Mouse (Mus musculus): ENCODE data around the gene Mcf2l.

Mcf2l gene

DNA sequence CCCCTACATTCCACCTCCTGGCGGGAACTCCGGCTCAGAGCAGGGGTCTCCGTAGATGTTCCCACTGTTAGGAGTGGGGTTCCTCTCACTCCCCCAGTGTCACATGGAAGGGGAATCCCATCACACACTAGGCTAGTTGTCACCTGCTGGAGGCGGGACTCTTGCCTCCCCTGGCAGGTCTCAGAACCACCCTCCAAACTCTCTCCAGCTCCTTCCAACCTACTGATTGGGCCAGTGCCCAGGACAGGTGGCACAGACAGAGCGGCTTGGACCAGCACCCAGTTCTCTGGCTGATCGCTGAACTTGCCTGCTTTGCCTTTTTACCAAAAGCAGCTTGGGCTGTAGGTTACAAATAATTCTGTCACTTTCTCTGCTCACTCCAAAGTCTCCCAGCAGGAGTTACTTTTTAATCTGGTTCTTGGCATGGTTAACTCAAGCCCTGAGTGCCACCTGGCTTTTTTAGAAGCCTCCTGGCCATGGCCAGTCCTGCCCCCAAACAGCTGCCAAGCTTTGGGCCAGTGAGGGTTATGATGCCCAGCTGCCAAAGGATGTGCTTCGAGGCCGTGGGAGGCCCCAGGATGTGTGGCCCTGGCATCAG, 687 bp downstream of the Mcf2l start:
- no peak for DNase-seq (ENCODE audit: low spot score)

DNA sequence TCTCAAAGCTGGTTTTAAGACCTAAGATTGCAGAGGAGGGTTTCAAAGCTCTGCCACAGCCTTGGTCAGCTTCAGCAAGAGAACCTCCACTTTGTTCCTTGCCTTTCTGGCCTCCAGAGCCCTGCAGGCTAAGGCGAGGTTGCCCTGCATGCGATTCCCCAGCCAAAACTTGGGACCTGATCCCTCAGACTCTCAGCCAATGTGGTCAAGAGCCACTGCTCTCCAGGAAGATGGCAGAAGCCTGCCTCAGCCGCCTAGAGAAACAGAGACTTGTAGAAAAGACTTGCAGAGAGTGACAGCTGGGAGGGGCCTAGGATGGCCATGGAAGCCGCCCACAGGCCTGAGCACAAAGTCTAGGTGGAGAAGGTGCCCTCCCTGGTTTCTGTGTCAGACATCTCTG, 1.4 kb downstream of the Mcf2l start:
- DNase-seq (ENCODE audit: low spot score): no peak

GRCm38 (mm10) chr8:12877126-12877525, 3.5 kb downstream of the Mcf2l start:
- DNase-seq (ENCODE audit: low spot score): no peak

DNA sequence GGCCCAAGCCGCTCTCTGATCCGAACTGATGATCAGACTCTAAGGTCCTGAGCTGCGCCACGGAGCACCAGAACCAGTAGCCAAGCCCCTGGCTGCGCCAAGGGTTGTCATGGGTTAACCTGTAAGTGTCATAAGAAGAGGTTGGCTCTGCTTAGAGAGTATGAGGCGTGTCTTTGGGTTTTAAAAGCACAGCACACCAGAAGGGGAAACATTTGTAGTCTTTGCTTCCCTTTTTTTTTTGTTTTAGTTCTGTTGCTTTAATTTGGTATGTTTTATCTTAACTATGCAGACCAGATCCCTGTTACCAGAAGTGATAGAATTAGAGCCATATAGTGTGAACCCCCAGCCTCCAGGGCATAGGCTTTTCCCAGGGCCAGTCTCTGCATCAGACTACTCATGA, 6.6 kb downstream of the Mcf2l start:
- no peak for DNase-seq (ENCODE audit: low spot score)

DNA sequence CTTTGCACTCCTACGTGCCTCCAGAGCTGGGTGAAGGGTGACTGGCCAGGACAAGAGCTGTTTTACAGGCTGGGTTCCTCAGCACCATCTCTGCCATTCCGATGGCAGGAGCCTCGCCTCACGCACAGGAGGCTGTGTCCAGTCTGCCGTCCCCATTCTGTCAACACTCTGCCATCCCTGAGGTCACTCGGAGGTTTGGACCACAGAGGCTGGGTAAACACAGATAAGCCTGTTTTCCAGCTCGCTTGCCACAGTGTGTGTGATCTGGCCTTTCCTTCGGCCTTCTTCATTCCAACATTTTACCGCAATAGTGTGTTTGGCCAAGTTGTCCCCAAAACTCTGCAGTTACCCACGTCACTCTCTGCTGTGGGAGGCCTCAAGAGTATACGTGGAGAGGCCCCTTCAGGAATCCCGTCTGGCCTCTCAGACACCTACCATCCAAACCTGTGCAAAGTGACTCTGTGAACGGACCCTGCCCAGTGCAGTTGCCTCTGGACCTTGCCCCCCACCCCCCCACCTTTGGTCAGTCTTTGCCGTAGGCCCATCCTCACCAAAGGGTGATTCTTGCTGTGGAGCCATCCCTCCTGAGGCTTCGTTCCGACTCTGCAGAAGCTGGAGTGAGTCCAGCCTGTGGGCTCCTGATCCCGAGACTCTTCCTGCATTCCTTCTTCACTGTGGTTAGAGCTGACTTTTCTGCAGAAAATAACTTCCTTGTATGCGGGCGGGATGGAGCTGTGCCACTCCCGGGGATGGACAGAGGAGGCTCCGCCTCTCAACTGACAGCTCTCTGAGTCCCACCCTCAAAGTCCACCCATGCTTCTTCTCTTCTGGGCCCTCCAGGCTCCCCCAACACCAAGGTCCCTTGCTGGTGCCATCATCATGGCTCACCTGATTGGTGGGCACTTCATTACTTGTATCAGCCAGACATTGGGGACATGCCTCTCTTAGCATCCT, 9.7 kb downstream of the Mcf2l start:
- DNase-seq (ENCODE audit: low spot score): peak; percentile 27

- no peak for DNase-seq (ENCODE audit: low spot score)
Observed at GRCm38 (mm10) chr8:12887772-12888435, 14.3 kb downstream of the Mcf2l start.

- DNase-seq (ENCODE audit: low spot score): no peak
Observed at GRCm38 (mm10) chr8:12889046-12889598, 15.5 kb downstream of the Mcf2l start.

GRCm38 (mm10) chr8:12892882-12893446, 19.4 kb downstream of the Mcf2l start:
- no peak for DNase-seq (ENCODE audit: low spot score)

DNA sequence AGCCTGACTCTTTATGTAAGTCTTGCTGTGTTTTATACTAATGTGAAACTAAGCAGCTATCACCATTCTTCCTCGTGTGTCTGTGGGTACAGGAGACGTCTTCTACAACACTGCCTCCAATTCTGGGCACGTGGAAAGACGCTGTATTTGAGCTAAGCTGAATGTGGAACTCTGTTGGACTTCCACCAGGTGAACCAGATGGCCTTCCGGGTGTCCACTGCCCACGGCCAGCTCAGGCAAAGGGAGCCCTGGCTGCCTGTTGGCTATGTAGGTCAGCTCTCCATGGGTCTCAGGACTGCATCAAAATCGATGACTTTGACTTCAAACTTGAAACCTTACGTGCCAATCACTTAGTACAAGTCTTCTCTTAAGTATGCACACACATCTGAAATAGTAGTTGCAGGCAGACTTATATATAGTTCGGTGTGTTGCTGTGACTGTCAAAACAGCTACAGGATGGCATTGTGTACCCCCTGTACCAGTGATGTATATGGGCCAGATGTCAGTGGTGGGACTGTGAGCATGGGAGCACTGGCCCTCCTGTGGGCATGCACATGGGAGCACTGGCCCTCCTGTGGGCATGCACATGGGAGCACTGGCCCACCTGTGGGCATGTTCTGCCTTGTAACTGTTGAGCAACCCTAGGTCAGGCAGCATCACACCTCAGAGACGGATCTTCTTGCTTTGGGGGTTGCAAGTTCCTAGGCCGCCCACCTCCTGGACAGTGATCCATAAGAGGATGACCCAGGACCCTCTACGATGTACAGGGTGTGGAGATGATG, 20.4 kb downstream of the Mcf2l start:
- DNase-seq (ENCODE audit: low spot score): no peak

GRCm38 (mm10) chr8:12894783-12895534, 21.4 kb downstream of the Mcf2l start:
- DNase-seq (ENCODE audit: low spot score): no peak

GRCm38 (mm10) chr8:12895535-12896150, 22.0 kb downstream of the Mcf2l start:
- peak; percentile 27 for DNase-seq (ENCODE audit: low spot score)

DNA sequence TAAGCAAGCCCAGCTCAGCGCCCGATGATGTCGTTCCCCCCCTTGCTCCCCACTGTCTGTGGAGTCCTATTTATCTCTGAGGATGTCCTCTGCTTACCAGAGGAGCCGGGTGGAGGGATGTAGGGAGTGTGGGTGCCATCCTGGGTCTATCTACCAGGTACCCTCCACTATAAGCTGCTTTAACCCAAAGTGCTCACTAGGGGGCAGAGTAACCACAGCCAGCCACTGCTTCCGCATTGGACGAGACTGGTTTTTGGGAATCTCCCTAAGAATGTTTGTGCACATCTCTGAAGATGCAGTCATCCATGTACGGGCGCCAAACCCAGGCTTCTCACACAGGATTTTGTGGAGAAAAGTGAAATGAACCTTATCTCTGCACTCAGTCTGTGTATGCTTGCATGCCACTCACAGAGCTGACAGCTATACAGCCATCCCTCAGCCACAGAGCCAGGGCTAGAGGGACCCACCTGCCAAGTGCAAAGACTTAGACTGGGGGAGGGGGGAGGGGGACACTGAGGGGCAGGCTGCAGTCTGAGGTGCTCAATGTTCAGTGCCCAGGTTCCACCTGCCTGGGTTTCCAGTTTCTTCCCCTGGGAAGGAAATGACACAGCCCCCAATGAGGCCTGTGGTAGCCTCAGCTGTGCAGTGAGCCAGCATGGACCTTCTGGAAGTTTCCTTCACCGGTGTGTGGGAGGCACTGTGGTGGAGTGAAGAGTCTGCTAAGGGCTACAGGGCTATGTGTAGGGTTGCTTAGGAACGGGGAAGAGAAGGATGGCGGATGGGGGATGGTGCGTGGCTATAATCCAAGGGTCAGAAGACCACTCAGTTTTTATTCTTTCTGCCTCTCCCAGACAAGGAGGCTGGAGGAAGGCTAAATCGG, 23.1 kb downstream of the Mcf2l start:
- DNase-seq (ENCODE audit: low spot score): peak; percentile 76

- DNase-seq (ENCODE audit: low spot score): no peak
Observed at GRCm38 (mm10) chr8:12897815-12898214, 24.2 kb downstream of the Mcf2l start.

- DNase-seq (ENCODE audit: low spot score): no peak
Observed at GRCm38 (mm10) chr8:12903790-12904415, 30.3 kb downstream of the Mcf2l start.

GRCm38 (mm10) chr8:12905122-12905521, 31.5 kb downstream of the Mcf2l start:
- no peak for DNase-seq (ENCODE audit: low spot score)

GRCm38 (mm10) chr8:12905599-12906321, 32.2 kb downstream of the Mcf2l start:
- DNase-seq (ENCODE audit: low spot score): no peak

DNA sequence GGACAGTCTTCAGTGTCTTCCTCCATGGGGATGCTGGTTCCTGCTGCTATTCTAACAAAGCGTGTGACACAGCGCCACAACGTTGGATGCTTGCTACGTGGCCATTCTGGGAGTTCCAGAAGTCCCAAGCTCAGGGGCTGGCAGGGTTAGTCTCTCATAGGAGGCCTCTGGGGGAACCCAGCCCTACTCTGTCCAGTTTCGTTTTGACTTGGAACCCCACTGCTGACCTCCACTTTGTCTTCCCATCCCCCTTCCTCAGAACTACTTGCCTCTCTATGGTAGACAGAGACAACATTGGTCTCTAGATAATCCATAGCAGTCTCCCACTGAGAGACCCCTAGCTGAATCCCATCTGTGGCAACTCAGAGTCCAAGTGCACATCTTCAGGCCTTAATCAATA, 33.0 kb downstream of the Mcf2l start:
- DNase-seq (ENCODE audit: low spot score): no peak

DNA sequence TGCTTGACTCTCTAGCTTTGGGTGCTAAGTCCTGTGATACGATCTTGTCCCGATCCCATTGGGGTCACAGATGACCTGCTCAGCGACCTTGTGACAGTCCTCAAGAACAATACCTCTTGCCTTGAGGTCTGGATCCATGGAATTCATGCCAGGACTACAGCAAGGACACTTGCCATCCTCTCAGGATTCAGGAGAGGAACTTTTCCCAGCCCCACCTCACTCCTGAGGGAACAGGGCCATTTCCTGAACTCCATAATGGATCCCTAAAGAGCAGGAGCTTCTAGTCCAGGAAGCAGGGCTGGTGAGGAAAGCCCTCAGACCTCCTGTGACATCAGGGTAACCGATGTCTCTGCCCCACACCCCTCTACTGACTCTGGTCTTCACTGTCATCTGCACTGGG, 34.1 kb downstream of the Mcf2l start:
- DNase-seq (ENCODE audit: low spot score): no peak

All from embryo, embryonic 10 days (tissue).